Mouse (Mus musculus): ENCODE measurements around the gene Fads6.

DNA sequence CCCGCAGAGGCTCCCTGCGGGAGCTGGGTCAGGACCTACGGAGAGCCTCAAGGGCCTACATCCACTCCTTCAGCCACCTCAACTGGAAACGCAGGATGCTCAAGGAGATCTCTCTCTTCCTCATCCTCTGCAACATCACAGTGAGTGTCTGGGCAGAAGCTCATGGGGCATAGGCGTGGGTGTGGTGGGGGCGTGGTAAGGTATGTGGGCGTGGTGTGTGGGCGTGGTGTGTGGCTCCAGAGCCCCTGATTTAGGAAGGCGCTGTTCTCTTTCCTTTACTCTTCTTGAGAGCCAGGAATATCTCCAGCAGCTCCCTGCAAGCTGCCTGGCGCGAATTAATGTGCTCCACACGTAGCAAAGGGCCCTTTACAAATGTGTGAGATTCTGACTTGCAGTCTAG, 47.5 kb upstream of the Fads6 start:
- TF ChIP-seq POLR2A (IDR thresholded peaks at IDR 0.05; ENCODE audit: insufficient read length, low read depth) (no peak), MAX (IDR thresholded peaks at IDR 0.05; ENCODE audit: low read depth) (no peak), MYOG (IDR thresholded peaks at IDR 0.05; ENCODE audit: control insufficient read depth in 1 of 3, insufficient read depth in 1 of 3, insufficient read length in 2 of 3, low read depth in 2 of 3) (no peak), USF1 (IDR thresholded peaks at IDR 0.05; ENCODE audit: low read depth) (no peak), E2F4 (IDR thresholded peaks at IDR 0.05; ENCODE audit: insufficient read depth) (no peak)

Data from myocyte (in vitro differentiated cells).